Mouse (Mus musculus): ENCODE results near the gene Zcchc2. TPM values are rescaled to one million over a fixed set of nuclear protein-coding genes. Genes with fewer than 3 reads are reported as not detected.
A peak's percentile ranks its signal among the peaks of the same experiment; 100 is the strongest.

Gene Zcchc2
- polyA plus RNA-seq (2015; fragmentation: Nextera tagmentation; extraction: Ambion mirVana), result 2.4 and 2.5 TPM in 2 replicates

DNA sequence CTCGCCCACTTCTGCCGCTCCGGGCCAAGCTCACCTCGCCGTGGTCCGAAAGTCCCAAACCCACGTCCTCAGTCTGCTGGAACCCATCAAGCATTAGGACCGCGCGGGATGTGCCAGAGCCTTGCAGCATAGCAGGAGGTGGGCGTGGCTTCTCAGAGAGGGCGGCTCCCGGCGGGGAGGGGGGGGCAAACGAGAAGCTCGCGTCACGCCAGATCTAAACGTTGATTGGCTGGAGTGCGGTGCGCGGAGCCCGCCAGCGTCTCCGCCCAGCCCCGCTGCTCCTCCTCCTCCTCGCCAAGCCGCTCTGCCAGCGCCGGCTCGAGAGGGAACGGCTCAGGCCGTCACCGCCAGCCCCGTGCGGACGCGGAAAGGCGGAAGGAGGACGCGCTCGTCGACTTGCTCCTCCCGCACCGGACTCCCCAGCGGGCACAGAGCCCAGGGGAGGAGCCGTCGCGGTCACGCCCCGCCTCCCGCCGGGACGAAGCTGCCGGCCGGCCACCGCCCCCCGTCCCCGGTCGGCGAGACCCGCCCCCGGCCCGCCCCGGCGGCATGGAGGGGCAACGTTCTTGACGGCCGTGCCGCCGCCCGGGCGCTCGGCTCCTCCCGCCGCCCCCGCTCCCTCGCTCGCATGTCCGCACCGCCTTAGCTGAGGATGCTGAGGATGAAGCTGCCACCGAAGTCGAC is at the start of gene Zcchc2:
Gene Zcchc2 (plus strand): TSS at position 269 of the 684 bp plus-strand sequence.
- Histone ChIP-seq H3K4me3 (peak within 1 kb of the TSS; percentile 83), H3K27ac (peak within 1 kb of the TSS; percentile 95), H3K27me3 (no peaks in the 10 kb centered on the region), H3K4me2 (peak within 1 kb of the TSS; percentile 99), H3K9ac (peak within 1 kb of the TSS; percentile 86), H3K9me3 (no peaks in the 10 kb centered on the region), H3K4me1 (peaks cover 30% of the 10 kb centered on the region), H3K36me3 (no peaks in the 10 kb centered on the region)
- ATAC-seq (ENCODE audit: insufficient number of reproducible peaks, insufficient read depth, low FRiP score, low TSS enrichment, low read depth), result peak; percentile 95
- WGBS, result under 1% methylated on average over 64 of the region's 83 CpGs

- WGBS, result 62% methylated on average over 10 of the region's 10 CpGs
- H3K4me3 ChIP-seq, result no peak overlapping the region
- ATAC-seq (ENCODE audit: insufficient number of reproducible peaks, insufficient read depth, low FRiP score, low TSS enrichment, low read depth), result no peak
- no peak overlapping the region for H3K27ac ChIP-seq
- no peaks in the 10 kb centered on the region for H3K27me3 ChIP-seq
- H3K36me3 ChIP-seq, result no peaks in the 10 kb centered on the region
- no peak overlapping the region for H3K9ac ChIP-seq
- no peak overlapping the region for H3K4me2 ChIP-seq
- no peaks in the 10 kb centered on the region for H3K9me3 ChIP-seq
- H3K4me1 ChIP-seq, result 0 out of 2 replicates have a peak, but pooled peaks cover 12% of the 10 kb centered on the region
Measured at GRCm38 (mm10) chr1:105944927-105945580, 45.2 kb upstream of the Zcchc2 start.

DNA sequence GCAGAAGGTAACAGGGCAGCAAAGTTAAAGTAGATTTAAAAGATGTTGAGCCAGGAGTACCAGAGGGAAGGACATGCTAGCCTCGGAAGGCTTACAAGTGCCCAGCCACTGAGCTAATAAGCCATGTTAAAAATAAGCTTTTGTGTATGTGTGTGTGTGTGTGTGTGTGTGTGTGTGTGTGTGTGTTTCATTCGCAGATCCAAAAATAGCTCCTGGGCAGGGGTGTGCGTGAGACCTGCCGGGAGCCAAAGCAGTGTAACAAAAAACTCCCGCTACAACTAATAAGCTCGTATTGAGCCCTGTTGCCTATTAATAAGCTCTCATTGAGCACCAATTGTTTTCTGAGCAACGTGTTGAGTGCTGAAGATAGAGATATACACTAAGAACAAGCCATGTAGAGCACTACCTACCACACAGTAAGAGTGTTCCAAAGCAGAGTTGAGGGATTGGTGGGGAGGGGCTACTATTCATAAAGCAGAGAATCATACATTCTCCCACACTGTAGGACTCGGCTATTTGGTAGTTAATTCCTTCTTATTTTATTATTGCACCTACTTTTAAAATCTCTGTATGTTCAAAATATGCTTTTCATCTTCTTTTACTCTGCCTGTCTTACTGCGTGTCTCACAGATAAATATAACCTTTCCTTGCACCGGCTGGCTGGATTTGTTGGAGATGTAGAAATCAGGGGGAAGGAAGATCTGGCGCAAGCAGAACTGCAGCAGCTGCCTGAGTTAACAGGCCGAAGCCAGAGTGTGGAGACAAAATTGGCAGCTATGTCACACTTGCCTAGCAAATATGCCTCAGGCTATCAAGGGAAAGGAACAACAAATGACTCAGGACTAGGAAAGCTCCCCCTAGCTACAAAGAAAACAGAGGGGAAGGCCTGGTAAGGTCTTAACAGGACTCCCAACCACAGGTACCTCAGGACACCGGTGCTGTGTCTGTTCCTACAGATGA is 43.3 kb upstream of the Zcchc2 start:
- whole genome bisulfite sequencing, result 50% methylated on average over 13 of the region's 13 CpGs
- ATAC-seq (ENCODE audit: insufficient number of reproducible peaks, insufficient read depth, low FRiP score, low TSS enrichment, low read depth), result no peak
- Histone ChIP-seq H3K4me2 (no peak overlapping the region), H3K27me3 (no peaks in the 10 kb centered on the region), H3K9ac (no peak overlapping the region), H3K4me3 (no peak overlapping the region), H3K9me3 (no peaks in the 10 kb centered on the region), H3K4me1 (0 out of 2 replicates have a peak, but pooled peaks cover 12% of the 10 kb centered on the region), H3K36me3 (no peaks in the 10 kb centered on the region), H3K27ac (no peak overlapping the region)

DNA sequence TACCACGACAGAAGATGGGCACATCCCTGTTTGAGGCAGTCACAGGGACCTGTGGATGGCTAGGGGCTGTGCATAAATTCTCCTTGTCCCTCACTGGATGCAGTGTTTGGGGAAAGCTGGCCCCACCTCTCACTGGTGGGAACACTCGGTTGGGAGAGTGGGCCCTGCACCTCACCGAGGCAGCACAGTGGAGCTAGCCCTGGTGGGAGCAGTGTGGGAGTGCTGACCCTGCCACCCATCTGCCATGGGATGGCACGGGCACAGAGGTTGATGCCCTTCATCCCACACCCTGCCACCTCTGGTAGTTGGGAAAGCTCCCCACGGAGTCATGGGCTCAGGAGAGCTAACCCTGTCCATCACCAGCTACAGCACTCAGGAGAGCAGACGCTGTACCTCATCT is 41.9 kb upstream of the Zcchc2 start:
- ATAC-seq (ENCODE audit: insufficient number of reproducible peaks, insufficient read depth, low FRiP score, low TSS enrichment, low read depth), result peak; percentile 44; the same call in 1 of the 2 replicates
- no peaks in the 10 kb centered on the region for H3K27me3 ChIP-seq
- H3K4me2 ChIP-seq, result no peak overlapping the region
- no peaks in the 10 kb centered on the region for H3K9me3 ChIP-seq
- H3K9ac ChIP-seq, result no peak overlapping the region
- H3K36me3 ChIP-seq, result no peaks in the 10 kb centered on the region
- H3K4me1 ChIP-seq, result 0 out of 2 replicates have a peak, but pooled peaks cover 12% of the 10 kb centered on the region
- H3K27ac ChIP-seq, result no peak overlapping the region
- WGBS, result 81% methylated on average over 6 of the region's 6 CpGs
- no peak overlapping the region for H3K4me3 ChIP-seq

DNA sequence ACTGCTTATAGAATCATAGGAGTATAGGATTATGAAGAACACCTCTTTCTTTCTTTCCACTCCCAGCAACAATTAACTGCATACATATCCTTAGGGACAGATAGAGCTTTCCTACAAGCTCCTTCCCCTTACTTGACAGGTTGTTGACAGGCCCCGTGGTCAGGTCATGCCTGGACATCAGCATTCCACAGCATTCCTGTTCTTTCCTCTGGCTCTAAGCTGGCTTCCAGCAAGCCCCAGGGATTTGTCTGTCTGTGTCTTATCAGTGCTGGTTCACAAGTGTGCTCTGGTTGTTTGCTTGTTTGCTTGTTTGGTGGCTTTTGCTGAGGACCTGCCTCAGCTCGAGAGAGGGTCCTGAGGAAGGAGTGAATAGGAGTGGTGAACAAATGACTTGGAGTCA is 36.6 kb upstream of the Zcchc2 start:
- no peaks in the 10 kb centered on the region for H3K27me3 ChIP-seq
- no peak overlapping the region for H3K4me3 ChIP-seq
- H3K9me3 ChIP-seq, result no peaks in the 10 kb centered on the region; the same call in 1 of the 2 replicates
- no peak overlapping the region for H3K27ac ChIP-seq
- H3K9ac ChIP-seq, result no peak overlapping the region
- 54% methylated on average over 2 of the region's 2 CpGs for WGBS
- H3K4me1 ChIP-seq, result no peaks in the 10 kb centered on the region
- no peak for ATAC-seq (ENCODE audit: insufficient number of reproducible peaks, insufficient read depth, low FRiP score, low TSS enrichment, low read depth)
- no peaks in the 10 kb centered on the region for H3K36me3 ChIP-seq
- H3K4me2 ChIP-seq, result no peak overlapping the region

GRCm38 (mm10) chr1:105954047-105954446 is 36.2 kb upstream of the Zcchc2 start:
- Histone ChIP-seq H3K4me3 (no peak overlapping the region), H3K4me2 (no peak overlapping the region), H3K9me3 (no peaks in the 10 kb centered on the region; the same call in 1 of the 2 replicates), H3K4me1 (no peaks in the 10 kb centered on the region), H3K9ac (no peak overlapping the region), H3K27me3 (no peaks in the 10 kb centered on the region), H3K27ac (no peak overlapping the region), H3K36me3 (no peaks in the 10 kb centered on the region)
- ATAC-seq (ENCODE audit: insufficient number of reproducible peaks, insufficient read depth, low FRiP score, low TSS enrichment, low read depth), result no peak

GRCm38 (mm10) chr1:105956057-105956456 is 34.1 kb upstream of the Zcchc2 start:
- Histone ChIP-seq H3K4me1 (no peaks in the 10 kb centered on the region), H3K27me3 (no peaks in the 10 kb centered on the region), H3K9ac (no peak overlapping the region), H3K9me3 (no peaks in the 10 kb centered on the region; the same call in 1 of the 2 replicates), H3K27ac (no peak overlapping the region), H3K36me3 (no peaks in the 10 kb centered on the region), H3K4me2 (no peak overlapping the region), H3K4me3 (no peak overlapping the region)
- ATAC-seq (ENCODE audit: insufficient number of reproducible peaks, insufficient read depth, low FRiP score, low TSS enrichment, low read depth), result no peak
- 82% methylated on average over 5 of the region's 5 CpGs for WGBS

GRCm38 (mm10) chr1:105961472-105961871 is 28.7 kb upstream of the Zcchc2 start:
- WGBS, result 58% methylated on average over 4 of the region's 4 CpGs
- no peak overlapping the region for H3K4me3 ChIP-seq
- no peak overlapping the region for H3K27ac ChIP-seq
- no peak overlapping the region for H3K9ac ChIP-seq
- H3K36me3 ChIP-seq, result no peaks in the 10 kb centered on the region
- H3K9me3 ChIP-seq, result no peaks in the 10 kb centered on the region
- no peaks in the 10 kb centered on the region for H3K4me1 ChIP-seq
- no peaks in the 10 kb centered on the region for H3K27me3 ChIP-seq
- ATAC-seq (ENCODE audit: insufficient number of reproducible peaks, insufficient read depth, low FRiP score, low TSS enrichment, low read depth), result no peak
- no peak overlapping the region for H3K4me2 ChIP-seq

DNA sequence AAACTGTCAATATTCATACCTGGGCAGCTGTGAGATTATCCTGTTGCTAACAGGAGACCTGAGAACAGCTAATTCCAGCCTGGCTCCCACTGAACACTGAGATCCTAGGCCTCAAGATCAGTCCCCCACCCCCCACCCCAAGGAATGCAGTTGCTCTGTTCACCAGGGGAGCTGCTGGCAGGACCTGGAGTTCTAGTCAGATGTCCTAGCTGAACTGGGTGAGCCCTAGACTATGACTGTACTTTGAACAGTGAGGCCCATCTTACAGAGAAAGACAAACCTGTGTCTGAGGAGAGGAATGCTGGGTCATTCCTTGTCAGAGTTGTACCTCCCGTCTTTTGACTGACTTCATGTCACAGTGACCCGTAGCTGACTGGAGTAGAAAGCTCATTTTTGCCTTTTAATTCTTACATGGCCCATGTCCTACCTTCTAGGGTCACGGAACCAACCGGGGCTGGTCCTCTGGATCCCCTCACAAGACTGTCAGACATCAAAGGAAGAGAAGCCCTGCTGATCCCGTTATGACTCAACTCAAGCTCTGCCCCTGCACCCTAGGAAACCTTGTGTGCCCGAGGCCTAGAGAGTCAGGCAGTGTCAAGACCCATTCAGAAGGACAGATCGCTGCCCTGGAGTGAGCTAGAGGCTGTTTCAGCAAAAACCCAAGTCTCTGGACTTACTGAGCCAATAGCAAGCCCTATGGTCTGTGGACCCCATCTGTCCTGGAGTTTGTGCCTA is 28.0 kb upstream of the Zcchc2 start:
- no peak for ATAC-seq (ENCODE audit: insufficient number of reproducible peaks, insufficient read depth, low FRiP score, low TSS enrichment, low read depth)
- H3K27ac ChIP-seq, result no peak overlapping the region

DNA sequence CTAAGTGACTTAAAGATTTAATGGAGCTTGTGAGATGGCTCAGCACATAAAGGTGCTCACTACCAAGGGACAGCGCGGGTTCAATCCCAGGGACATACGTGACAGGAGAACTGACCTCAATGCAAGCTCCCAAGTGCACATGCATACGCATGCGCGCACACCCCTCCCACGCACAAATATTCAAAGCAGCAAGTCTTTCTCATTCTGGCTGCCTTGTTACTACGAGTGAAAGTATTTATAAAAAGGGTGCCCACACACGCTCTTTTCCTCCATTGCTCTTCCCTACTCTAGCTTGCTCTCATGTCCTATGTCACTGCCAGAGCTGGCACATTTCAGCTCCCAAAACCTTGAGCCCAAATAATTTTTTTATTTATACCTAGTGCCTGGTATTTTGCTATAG is 27.4 kb upstream of the Zcchc2 start:
- H3K9ac ChIP-seq, result no peak overlapping the region
- no peaks in the 10 kb centered on the region for H3K4me1 ChIP-seq
- no peaks in the 10 kb centered on the region for H3K27me3 ChIP-seq
- no peak for ATAC-seq (ENCODE audit: insufficient number of reproducible peaks, insufficient read depth, low FRiP score, low TSS enrichment, low read depth)
- no peak overlapping the region for H3K4me3 ChIP-seq
- no peak overlapping the region for H3K4me2 ChIP-seq
- no peaks in the 10 kb centered on the region for H3K36me3 ChIP-seq
- no peaks in the 10 kb centered on the region for H3K9me3 ChIP-seq
- no peak overlapping the region for H3K27ac ChIP-seq
- 95% methylated on average over 9 of the region's 9 CpGs for WGBS

More for the DNA sequence above, 28.0 kb upstream of the Zcchc2 start:
- no peak overlapping the region for H3K4me2 ChIP-seq
- H3K9me3 ChIP-seq, result no peaks in the 10 kb centered on the region
- no peak overlapping the region for H3K9ac ChIP-seq
- H3K27me3 ChIP-seq, result no peaks in the 10 kb centered on the region
- no peaks in the 10 kb centered on the region for H3K4me1 ChIP-seq
- 64% methylated on average over 7 of the region's 7 CpGs for WGBS
- H3K4me3 ChIP-seq, result no peak overlapping the region
- H3K36me3 ChIP-seq, result no peaks in the 10 kb centered on the region

GRCm38 (mm10) chr1:105964514-105964913 is 25.7 kb upstream of the Zcchc2 start:
- no peaks in the 10 kb centered on the region for H3K9me3 ChIP-seq
- no peak overlapping the region for H3K27ac ChIP-seq
- H3K36me3 ChIP-seq, result no peaks in the 10 kb centered on the region
- no peaks in the 10 kb centered on the region for H3K4me1 ChIP-seq
- H3K4me2 ChIP-seq, result no peak overlapping the region
- WGBS, result 25% methylated on average over 4 of the region's 4 CpGs
- no peak overlapping the region for H3K4me3 ChIP-seq
- ATAC-seq (ENCODE audit: insufficient number of reproducible peaks, insufficient read depth, low FRiP score, low TSS enrichment, low read depth), result no peak
- H3K9ac ChIP-seq, result no peak overlapping the region
- no peaks in the 10 kb centered on the region for H3K27me3 ChIP-seq
